Mouse (Mus musculus) brain, embryonic 14.5 days (tissue): ENCODE data around the gene Dpyd.

Source experiments
- CTCF ChIP-seq: fragments of 200-500 bp; IDR thresholded peaks from 2 replicates; pipeline ENCODE4 v1.5.1; 2012; ENCODE audit warnings: inconsistent platforms, mild to moderate bottlenecking, moderate library complexity, borderline replicate concordance; ENCODE audit not compliant: insufficient read depth, insufficient read length; ENCODE audit errors: extremely low read depth
- POLR2A ChIP-seq: fragments of 200-500 bp; IDR thresholded peaks from 2 replicates; pipeline ENCODE4 v1.6.1; 2012; ENCODE audit warnings: mild to moderate bottlenecking, inconsistent platforms, borderline replicate concordance; ENCODE audit not compliant: poor library complexity, insufficient read depth, insufficient read length, severe bottlenecking; ENCODE audit errors: extremely low read depth

- TF ChIP-seq CTCF (no peak), POLR2A (no peak)
Observed at GRCm38 (mm10) chr3:119419745-119420144, 857.8 kb downstream of the Dpyd start.
